Mouse (Mus musculus) forebrain, embryonic 10.5 days (tissue): ENCODE results near the gene Krtap4-1. TPM values are rescaled to one million over a fixed set of nuclear protein-coding genes. Genes with fewer than 3 reads are reported as not detected.

ENCODE experiments used
- DNase-seq: peaks from one replicate; pipeline ENCODE4 v3.0.0-alpha.2; 2017; ENCODE audit warnings: low spot score; ENCODE audit errors: extremely low spot score
- H3K27ac ChIP-seq: fragments of 300-500 bp; sonication (generic); 2 replicates; pipeline ENCODE4 v1.5.1; 2016; ENCODE audit warnings: mild to moderate bottlenecking
- H3K27me3 ChIP-seq: fragments of 300-500 bp; sonication (generic); 2 replicates; pipeline ENCODE4 v1.6.1; 2016; ENCODE audit warnings: mild to moderate bottlenecking; ENCODE audit not compliant: poor library complexity, severe bottlenecking
- H3K36me3 ChIP-seq: fragments of 300-500 bp; sonication (generic); replicated peaks from 2 replicates; pipeline ENCODE4 v1.6.1; 2016; ENCODE audit warnings: mild to moderate bottlenecking, moderate library complexity
- H3K4me1 ChIP-seq: fragments of 300-500 bp; sonication (generic); 2 replicates; pipeline ENCODE4 v1.6.1; 2016
- H3K4me3 ChIP-seq: fragments of 300-500 bp; sonication (generic); 2 replicates; pipeline ENCODE4 v1.5.1; 2016; ENCODE audit warnings: mild to moderate bottlenecking, moderate library complexity
- H3K9me3 ChIP-seq: fragments of 300-500 bp; sonication (generic); 2 replicates; pipeline ENCODE4 v1.6.1; 2016; ENCODE audit warnings: mild to moderate bottlenecking, moderate library complexity
- WGBS: fragments of 180-500 bp; shearing (Covaris S2); methylation state at CpG from one replicate; pipeline ENCODE4 v1.1.7; 2016; 5-methylcytosine and 5-hydroxymethylcytosine counted together
- polyA plus RNA-seq: library from polyadenylated mRNA; unstranded; fragments of >200 nt; fragmentation: Nextera tagmentation; extraction: Ambion mirVana; gene quantifications from 2 replicates; pipeline ENCODE4 v1.2.1, GENCODE M21; 2016

Krtap4-1 gene
- polyA plus RNA-seq, 1 experiment from 2014 or later, result not detected

- Histone ChIP-seq H3K36me3 (no peaks in the 10 kb centered on the region), H3K4me3 (no peak within 1 kb of the TSS), H3K27me3 (no peaks in the 10 kb centered on the region; the same call in 1 of the 2 replicates), H3K4me1 (no peaks in the 10 kb centered on the region), H3K9me3 (no peaks in the 10 kb centered on the region), H3K27ac (no peak within 1 kb of the TSS)
- no peak for DNase-seq
- 92% methylated on average over 6 of the region's 6 CpGs for WGBS
These were observed 47.4 kb downstream of the Krtap4-1 start, which contains the start of gene Krtap1-5 for GRCm38 (mm10) chr11:99580636-99581035. Gene Krtap1-5, minus strand, starts transcription at chr11:99581016.

Other genes starting within 250 kb of the Krtap4-1 start
- 20.6 and 22.0 TPM in 2 replicates for gene Krt10, start 238.9 kb downstream of the Krtap4-1 start, polyA plus RNA-seq
- gene Krt12, start 206.0 kb downstream of the Krtap4-1 start, polyA plus RNA-seq, result not detected in 2 replicates
- 0.35 and 0.64 TPM in 2 replicates for gene Krt20, start 190.1 kb downstream of the Krtap4-1 start, polyA plus RNA-seq
- 0.20 TPM in 1 of 2 replicates, not detected in the other for gene Krt23, start 135.1 kb downstream of the Krtap4-1 start, polyA plus RNA-seq
- not detected in 2 replicates for gene Krt39, start 106.9 kb downstream of the Krtap4-1 start, polyA plus RNA-seq
- not detected in 2 replicates for gene Krt40, start 85.1 kb downstream of the Krtap4-1 start, polyA plus RNA-seq
- not detected in 2 replicates for gene Krtap3-3, start 77.4 kb downstream of the Krtap4-1 start, polyA plus RNA-seq
- not detected in 2 replicates for gene Krtap3-2, start 71.4 kb downstream of the Krtap4-1 start, polyA plus RNA-seq
- gene Gm11939, start 68.8 kb downstream of the Krtap4-1 start, polyA plus RNA-seq, result not detected in 2 replicates
- gene Krtap3-1, start 61.6 kb downstream of the Krtap4-1 start, polyA plus RNA-seq, result not detected in 2 replicates
- not detected in 2 replicates for gene Krtap1-5, start 47.2 kb downstream of the Krtap4-1 start, polyA plus RNA-seq
- gene Krtap1-4, start 44.6 kb downstream of the Krtap4-1 start, polyA plus RNA-seq, result not detected in 2 replicates
- gene Krtap1-3, start 36.9 kb downstream of the Krtap4-1 start, polyA plus RNA-seq, result not detected in 2 replicates
- not detected in 2 replicates for gene Krtap9-3, start 30.1 kb downstream of the Krtap4-1 start, polyA plus RNA-seq
- gene Gm11938, start 24.9 kb downstream of the Krtap4-1 start, polyA plus RNA-seq, result not detected in 2 replicates
- not detected in 2 replicates for gene Gm11937, start 18.0 kb downstream of the Krtap4-1 start, polyA plus RNA-seq
- not detected in 2 replicates for gene Krtap2-4, start 13.4 kb downstream of the Krtap4-1 start, polyA plus RNA-seq
- gene Gm11562, start 7.8 kb downstream of the Krtap4-1 start, polyA plus RNA-seq, result not detected in 2 replicates
- gene Krtap4-2, start 6.8 kb upstream of the Krtap4-1 start, polyA plus RNA-seq, result not detected in 2 replicates
- gene Krtap4-7, start 15.9 kb upstream of the Krtap4-1 start, polyA plus RNA-seq, result not detected in 2 replicates
- gene Gm11555, start 22.0 kb upstream of the Krtap4-1 start, polyA plus RNA-seq, result not detected in 2 replicates
- not detected in 2 replicates for gene Gm11563, start 30.7 kb upstream of the Krtap4-1 start, polyA plus RNA-seq
- not detected in 2 replicates for gene Krtap4-6, start 37.7 kb upstream of the Krtap4-1 start, polyA plus RNA-seq
- not detected in 2 replicates for gene Gm14190, start 62.5 kb upstream of the Krtap4-1 start, polyA plus RNA-seq
- not detected in 2 replicates for gene Gm14180, start 106.1 kb upstream of the Krtap4-1 start, polyA plus RNA-seq
- not detected in 2 replicates for gene Gm11595, start 144.7 kb upstream of the Krtap4-1 start, polyA plus RNA-seq
- not detected in 2 replicates for gene Krtap4-8, start 152.5 kb upstream of the Krtap4-1 start, polyA plus RNA-seq
- not detected in 2 replicates for gene Krtap4-9, start 157.0 kb upstream of the Krtap4-1 start, polyA plus RNA-seq
- gene Gm11596, start 165.2 kb upstream of the Krtap4-1 start, polyA plus RNA-seq, result not detected in 2 replicates
- gene Gm11569, start 170.7 kb upstream of the Krtap4-1 start, polyA plus RNA-seq, result not detected in 2 replicates
- gene Gm11554, start 176.2 kb upstream of the Krtap4-1 start, polyA plus RNA-seq, result not detected in 2 replicates
- not detected in 2 replicates for gene Krtap4-13, start 181.7 kb upstream of the Krtap4-1 start, polyA plus RNA-seq
- gene Gm11564, start 187.4 kb upstream of the Krtap4-1 start, polyA plus RNA-seq, result not detected in 2 replicates
- not detected in 2 replicates for gene 2300003K06Rik, start 209.8 kb upstream of the Krtap4-1 start, polyA plus RNA-seq
- not detected in 2 replicates for gene Krtap4-16, start 223.4 kb upstream of the Krtap4-1 start, polyA plus RNA-seq
- not detected in 2 replicates for gene Gm11568, start 229.7 kb upstream of the Krtap4-1 start, polyA plus RNA-seq
- gene Gm11559, start 236.2 kb upstream of the Krtap4-1 start, polyA plus RNA-seq, result not detected in 2 replicates
- gene Krtap9-1, start 245.2 kb upstream of the Krtap4-1 start, polyA plus RNA-seq, result not detected in 2 replicates